Mouse (Mus musculus): Measurements from ENCODE around the gene Gzmk. TPM values are rescaled to one million over a fixed set of nuclear protein-coding genes. Genes with fewer than 3 reads are reported as not detected.
"Not testable (repeated sequence)": the region's sequence is repeated elsewhere in the genome, so short reads cannot be mapped to it uniquely, and the experiment has no call there.

Gzmk gene
- polyA plus RNA-seq, 1 experiment from 2014 or later, result not detected

DNA sequence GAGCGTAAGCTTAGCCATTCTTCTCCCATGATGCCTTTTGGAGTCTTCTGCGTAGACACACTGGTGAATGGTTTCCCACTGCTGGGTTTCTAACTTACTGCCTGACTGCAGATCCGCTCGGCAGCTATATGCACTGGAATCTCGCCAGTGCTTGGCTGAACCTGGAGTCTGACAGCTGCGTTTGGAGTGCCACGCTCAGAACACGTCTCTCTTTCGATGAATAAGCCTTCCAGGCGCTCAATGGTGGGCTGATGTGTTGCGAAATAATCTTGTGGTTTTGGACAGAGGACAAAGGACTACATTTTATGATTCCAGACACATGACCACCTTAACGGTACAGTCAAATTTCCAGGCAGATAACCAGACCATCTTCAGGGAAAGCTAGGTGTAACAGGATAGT, 37.1 kb upstream of the Gzmk start:
- no peak overlapping the region for H3K4me3 ChIP-seq (ENCODE audit: low read depth, low read length)
- 53% methylated on average over 12 of the region's 12 CpGs for WGBS
- H3K27me3 ChIP-seq (replicated peaks; ENCODE audit: control insufficient read depth, insufficient read depth, low read length), result no peaks in the 10 kb centered on the region; the same call in 1 of the 2 replicates
- TF ChIP-seq CTCF (IDR thresholded peaks at IDR 0.05; ENCODE audit: low read depth), result no peak
- ATAC-seq, result no peak
- no peak overlapping the region for H3K27ac ChIP-seq (ENCODE audit: low read depth, low read length)
- H3K36me3 ChIP-seq (ENCODE audit: control insufficient read depth, insufficient read depth), result no peaks in the 10 kb centered on the region
- no peaks in the 10 kb centered on the region for H3K9me3 ChIP-seq (ENCODE audit: control insufficient read depth)
- no peak overlapping the region for H3K9ac ChIP-seq (ENCODE audit: low read depth, low read length)
- H3K4me2 ChIP-seq (replicated peaks; ENCODE audit: low read depth), result no peak overlapping the region
- H3K4me1 ChIP-seq (replicated peaks; ENCODE audit: control insufficient read depth, insufficient read depth, low read length), result no peaks in the 10 kb centered on the region

DNA sequence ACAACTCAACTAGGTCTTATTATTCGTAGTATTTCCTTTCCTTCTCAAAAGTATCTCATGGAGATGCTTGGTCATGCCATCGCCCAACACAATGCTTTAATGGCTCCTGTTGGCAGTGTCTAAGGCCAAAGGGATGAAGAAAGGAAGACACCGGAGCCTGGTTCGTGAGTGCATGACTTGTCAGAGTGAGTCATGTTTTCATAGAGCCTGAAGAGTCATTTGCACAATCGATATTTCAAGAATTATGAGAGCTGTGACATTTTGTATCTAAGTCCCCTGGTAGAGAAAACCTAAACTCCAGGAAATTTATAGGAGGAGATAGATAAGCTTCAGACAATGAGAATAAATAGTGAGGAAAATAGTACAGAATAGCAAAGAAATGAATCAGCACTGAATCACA, 33.5 kb upstream of the Gzmk start:
- no peaks in the 10 kb centered on the region for H3K9me3 ChIP-seq (ENCODE audit: control insufficient read depth)
- TF ChIP-seq CTCF (IDR thresholded peaks at IDR 0.05; ENCODE audit: low read depth), result no peak
- no peak overlapping the region for H3K4me3 ChIP-seq (ENCODE audit: low read depth, low read length)
- H3K27ac ChIP-seq (ENCODE audit: low read depth, low read length), result no peak overlapping the region
- ATAC-seq, result no peak
- H3K4me2 ChIP-seq (replicated peaks; ENCODE audit: low read depth), result no peak overlapping the region
- no peak overlapping the region for H3K9ac ChIP-seq (ENCODE audit: low read depth, low read length)
- H3K27me3 ChIP-seq (replicated peaks; ENCODE audit: control insufficient read depth, insufficient read depth, low read length), result no peaks in the 10 kb centered on the region
- no peaks in the 10 kb centered on the region for H3K4me1 ChIP-seq (replicated peaks; ENCODE audit: control insufficient read depth, insufficient read depth, low read length)
- no peaks in the 10 kb centered on the region for H3K36me3 ChIP-seq (ENCODE audit: control insufficient read depth, insufficient read depth)
- 94% methylated on average over 5 of the region's 5 CpGs for WGBS

GRCm38 (mm10) chr13:113257190-113257589, 31.5 kb upstream of the Gzmk start:
- Histone ChIP-seq H3K27me3 (replicated peaks; ENCODE audit: control insufficient read depth, insufficient read depth, low read length) (no peaks in the 10 kb centered on the region), H3K4me2 (replicated peaks; ENCODE audit: low read depth) (no peak overlapping the region), H3K4me3 (ENCODE audit: low read depth, low read length) (no peak overlapping the region), H3K9ac (ENCODE audit: low read depth, low read length) (no peak overlapping the region), H3K27ac (ENCODE audit: low read depth, low read length) (no peak overlapping the region), H3K9me3 (ENCODE audit: control insufficient read depth) (no peaks in the 10 kb centered on the region), H3K36me3 (ENCODE audit: control insufficient read depth, insufficient read depth) (no peaks in the 10 kb centered on the region), H3K4me1 (replicated peaks; ENCODE audit: control insufficient read depth, insufficient read depth, low read length) (no peaks in the 10 kb centered on the region)
- ATAC-seq, result no peak
- 55% methylated on average over 5 of the region's 5 CpGs for WGBS
- TF ChIP-seq CTCF (IDR thresholded peaks at IDR 0.05; ENCODE audit: low read depth), result peak; percentile 48

- Histone ChIP-seq H3K36me3 (ENCODE audit: control insufficient read depth, insufficient read depth) (no peaks in the 10 kb centered on the region), H3K9ac (ENCODE audit: low read depth, low read length) (no peak overlapping the region), H3K4me1 (replicated peaks; ENCODE audit: control insufficient read depth, insufficient read depth, low read length) (no peaks in the 10 kb centered on the region), H3K4me2 (replicated peaks; ENCODE audit: low read depth) (no peak overlapping the region), H3K27me3 (replicated peaks; ENCODE audit: control insufficient read depth, insufficient read depth, low read length) (no peaks in the 10 kb centered on the region), H3K4me3 (ENCODE audit: low read depth, low read length) (no peak overlapping the region), H3K27ac (ENCODE audit: low read depth, low read length) (no peak overlapping the region), H3K9me3 (ENCODE audit: control insufficient read depth) (no peaks in the 10 kb centered on the region)
- TF ChIP-seq CTCF (IDR thresholded peaks at IDR 0.05; ENCODE audit: low read depth), result no peak
- WGBS, result 87% methylated on average over 2 of the region's 2 CpGs
- no peak for ATAC-seq
Measured at GRCm38 (mm10) chr13:113256766-113257165, 31.1 kb upstream of the Gzmk start.

DNA sequence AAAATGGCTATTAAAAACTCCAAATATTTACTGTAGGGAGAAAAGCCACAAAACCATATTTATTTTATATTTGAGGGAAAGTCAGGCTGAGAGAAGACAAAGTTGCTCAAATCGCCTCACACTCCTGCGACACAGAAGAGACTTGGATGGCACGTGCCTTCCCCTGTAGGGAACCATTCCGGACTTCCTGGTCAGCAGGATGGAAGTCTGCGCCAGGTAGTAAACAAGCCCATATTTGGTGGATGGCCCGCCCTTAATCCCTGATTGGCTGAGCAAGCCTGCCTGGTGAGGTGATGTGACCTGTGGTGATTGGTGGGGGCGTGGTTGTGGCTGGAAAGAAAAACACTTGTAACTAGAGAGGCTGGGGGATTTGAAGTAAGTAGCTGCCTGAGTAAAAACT, 26.9 kb upstream of the Gzmk start:
- WGBS, result 72% methylated on average over 7 of the region's 7 CpGs
- not testable (repeated sequence) for H3K9ac ChIP-seq (ENCODE audit: low read depth, low read length); H3K36me3 ChIP-seq (ENCODE audit: control insufficient read depth, insufficient read depth); H3K27me3 ChIP-seq (replicated peaks; ENCODE audit: control insufficient read depth, insufficient read depth, low read length); H3K27ac ChIP-seq (ENCODE audit: low read depth, low read length); H3K4me2 ChIP-seq (replicated peaks; ENCODE audit: low read depth); ATAC-seq; H3K4me3 ChIP-seq (ENCODE audit: low read depth, low read length); H3K9me3 ChIP-seq (ENCODE audit: control insufficient read depth); H3K4me1 ChIP-seq (replicated peaks; ENCODE audit: control insufficient read depth, insufficient read depth, low read length)

GRCm38 (mm10) chr13:113245025-113245424, 19.3 kb upstream of the Gzmk start:
- no peak for ATAC-seq
- Histone ChIP-seq H3K4me3 (ENCODE audit: low read depth, low read length) (no peak overlapping the region), H3K9ac (ENCODE audit: low read depth, low read length) (no peak overlapping the region), H3K36me3 (ENCODE audit: control insufficient read depth, insufficient read depth) (no peaks in the 10 kb centered on the region), H3K4me2 (replicated peaks; ENCODE audit: low read depth) (no peak overlapping the region), H3K27me3 (replicated peaks; ENCODE audit: control insufficient read depth, insufficient read depth, low read length) (no peaks in the 10 kb centered on the region), H3K9me3 (ENCODE audit: control insufficient read depth) (no peaks in the 10 kb centered on the region), H3K4me1 (replicated peaks; ENCODE audit: control insufficient read depth, insufficient read depth, low read length) (no peaks in the 10 kb centered on the region), H3K27ac (ENCODE audit: low read depth, low read length) (no peak overlapping the region)
- TF ChIP-seq CTCF (IDR thresholded peaks at IDR 0.05; ENCODE audit: low read depth), result no peak
- 76% methylated on average over 8 of the region's 8 CpGs for WGBS

DNA sequence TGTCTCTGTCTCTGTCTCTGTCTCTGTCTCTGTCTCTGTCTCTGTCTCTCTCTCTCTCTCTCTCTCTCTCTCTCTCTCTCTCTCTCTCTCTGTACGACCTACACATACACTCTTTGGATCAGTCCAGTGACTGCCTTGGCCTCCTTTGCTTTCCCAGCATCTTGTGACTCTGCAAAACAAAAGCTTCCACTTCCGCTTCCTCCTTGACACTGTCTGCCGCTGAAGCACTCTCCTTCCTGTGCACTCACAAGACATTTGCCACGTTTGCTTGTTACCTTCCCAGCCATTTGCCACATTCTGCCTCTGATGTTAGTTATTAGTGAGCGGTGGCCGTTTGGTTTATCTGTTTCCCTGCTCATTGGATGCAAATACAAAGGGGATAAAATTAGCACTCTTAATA, 16.4 kb upstream of the Gzmk start:
- WGBS, result 62% methylated on average over 6 of the region's 6 CpGs
- no peak overlapping the region for H3K4me3 ChIP-seq (ENCODE audit: low read depth, low read length)
- H3K9ac ChIP-seq (ENCODE audit: low read depth, low read length), result no peak overlapping the region
- H3K27me3 ChIP-seq (replicated peaks; ENCODE audit: control insufficient read depth, insufficient read depth, low read length), result no peaks in the 10 kb centered on the region
- no peaks in the 10 kb centered on the region for H3K36me3 ChIP-seq (ENCODE audit: control insufficient read depth, insufficient read depth)
- ATAC-seq, result no peak
- H3K9me3 ChIP-seq (ENCODE audit: control insufficient read depth), result no peaks in the 10 kb centered on the region
- no peaks in the 10 kb centered on the region for H3K4me1 ChIP-seq (replicated peaks; ENCODE audit: control insufficient read depth, insufficient read depth, low read length)
- no peak for TF ChIP-seq CTCF (IDR thresholded peaks at IDR 0.05; ENCODE audit: low read depth)
- no peak overlapping the region for H3K27ac ChIP-seq (ENCODE audit: low read depth, low read length)
- H3K4me2 ChIP-seq (replicated peaks; ENCODE audit: low read depth), result no peak overlapping the region
